Mouse (Mus musculus): Measurements from ENCODE around the gene Map2k5. TPM values are rescaled to one million over a fixed set of nuclear protein-coding genes. Genes with fewer than 3 reads are reported as not detected.

Gene Map2k5
- polyA plus RNA-seq, 1 experiment from 2014 or later: 20.6 TPM

- H3K4me3 ChIP-seq (replicated peaks; ENCODE audit: low read length): peak overlapping the region; percentile 7; the same call in 1 of the 2 replicates
- H3K27me3 ChIP-seq (ENCODE audit: control insufficient read depth, insufficient read depth, low read length): peaks cover 100% of the 10 kb centered on the region
- H3K27ac ChIP-seq (ENCODE audit: low read length): no peak overlapping the region
- H3K36me3 ChIP-seq (ENCODE audit: control insufficient read depth, insufficient read depth, low read length): no peaks in the 10 kb centered on the region
- ATAC-seq (ENCODE audit: insufficient read depth, low FRiP score): no peak
- H3K9ac ChIP-seq (ENCODE audit: low read length): no peak overlapping the region; the same call in 1 of the 2 replicates
- H3K4me2 ChIP-seq (ENCODE audit: low read depth, low read length): peak overlapping the region; percentile 10; the same call in 1 of the 2 replicates
- under 1% methylated on average over 80 of the region's 80 CpGs for WGBS
- H3K4me1 ChIP-seq (ENCODE audit: control insufficient read depth, insufficient read depth, low read length): peaks cover 17% of the 10 kb centered on the region; the same call in 1 of the 2 replicates
- no peaks in the 10 kb centered on the region for H3K9me3 ChIP-seq (replicated peaks; ENCODE audit: control insufficient read depth, low read length)
These were observed 233.0 kb downstream of the Map2k5 start for GRCm38 (mm10) chr9:63144502-63145248.

GRCm38 (mm10) chr9:63143641-63144501 lies 233.8 kb downstream of the Map2k5 start:
- 2% methylated on average over 47 of the region's 47 CpGs for WGBS

GRCm38 (mm10) chr9:63143227-63143626 lies 234.5 kb downstream of the Map2k5 start:
- H3K36me3 ChIP-seq (ENCODE audit: control insufficient read depth, insufficient read depth, low read length): no peaks in the 10 kb centered on the region
- peaks cover 18% of the 10 kb centered on the region; the same call in 1 of the 2 replicates for H3K4me1 ChIP-seq (ENCODE audit: control insufficient read depth, insufficient read depth, low read length)
- H3K4me3 ChIP-seq (replicated peaks; ENCODE audit: low read length): no peak overlapping the region
- no peak overlapping the region for H3K4me2 ChIP-seq (ENCODE audit: low read depth, low read length)
- H3K27ac ChIP-seq (ENCODE audit: low read length): no peak overlapping the region
- WGBS: 1% methylated on average over 25 of the region's 25 CpGs
- no peak overlapping the region for H3K9ac ChIP-seq (ENCODE audit: low read length)
- H3K9me3 ChIP-seq (replicated peaks; ENCODE audit: control insufficient read depth, low read length): no peaks in the 10 kb centered on the region
- no peak for ATAC-seq (ENCODE audit: insufficient read depth, low FRiP score)
- H3K27me3 ChIP-seq (ENCODE audit: control insufficient read depth, insufficient read depth, low read length): peaks cover 100% of the 10 kb centered on the region

More at GRCm38 (mm10) chr9:63143641-63144501, 233.8 kb downstream of the Map2k5 start:
- no peak for ATAC-seq (ENCODE audit: insufficient read depth, low FRiP score)
- H3K27me3 ChIP-seq (ENCODE audit: control insufficient read depth, insufficient read depth, low read length): peaks cover 100% of the 10 kb centered on the region
- no peak overlapping the region for H3K27ac ChIP-seq (ENCODE audit: low read length)
- no peak overlapping the region; the same call in 1 of the 2 replicates for H3K9ac ChIP-seq (ENCODE audit: low read length)
- H3K4me3 ChIP-seq (replicated peaks; ENCODE audit: low read length): peak overlapping the region; percentile 21; the same call in 1 of the 2 replicates
- peaks cover 14% of the 10 kb centered on the region; the same call in 1 of the 2 replicates for H3K4me1 ChIP-seq (ENCODE audit: control insufficient read depth, insufficient read depth, low read length)
- no peak overlapping the region for H3K4me2 ChIP-seq (ENCODE audit: low read depth, low read length)
- no peaks in the 10 kb centered on the region for H3K9me3 ChIP-seq (replicated peaks; ENCODE audit: control insufficient read depth, low read length)
- H3K36me3 ChIP-seq (ENCODE audit: control insufficient read depth, insufficient read depth, low read length): no peaks in the 10 kb centered on the region

DNA sequence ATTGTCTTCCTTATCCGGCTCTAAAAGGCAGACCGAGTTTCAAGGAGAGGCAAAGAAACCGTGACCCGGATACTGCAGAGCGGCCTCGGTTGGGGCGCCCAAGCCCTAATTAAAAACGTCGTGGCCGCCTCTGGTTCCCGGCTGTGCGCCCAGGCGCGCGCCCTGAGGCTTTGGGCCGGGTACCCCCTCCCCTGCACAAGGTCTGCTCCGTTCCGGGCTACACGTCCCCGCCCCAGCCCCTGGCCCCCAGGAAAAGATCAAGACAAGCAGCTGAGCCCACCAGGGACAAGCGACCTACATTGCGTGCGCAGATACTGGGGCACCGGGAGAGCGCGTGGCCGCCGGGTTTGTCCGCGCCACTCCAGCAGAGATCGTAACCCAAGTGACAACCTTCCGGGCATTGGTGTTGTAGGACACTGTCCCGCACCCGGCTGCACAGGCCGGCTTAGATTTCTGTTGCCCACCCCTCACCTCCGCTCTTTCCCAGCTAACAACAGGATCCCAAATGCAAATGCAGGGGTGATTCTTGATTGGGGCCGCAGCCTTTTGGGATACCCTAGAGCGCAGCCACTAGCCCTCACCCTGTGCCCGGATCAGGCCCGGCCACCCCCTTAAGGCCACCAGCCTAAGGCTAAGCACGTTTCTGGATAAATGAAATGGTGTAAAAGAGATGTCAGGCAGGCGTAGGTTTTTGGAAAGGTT lies 235.2 kb downstream of the Map2k5 start:
- no peak for ATAC-seq (ENCODE audit: insufficient read depth, low FRiP score)
- H3K4me2 ChIP-seq (ENCODE audit: low read depth, low read length): no peak overlapping the region
- WGBS: 1% methylated on average over 42 of the region's 42 CpGs
- peaks cover 18% of the 10 kb centered on the region; the same call in 1 of the 2 replicates for H3K4me1 ChIP-seq (ENCODE audit: control insufficient read depth, insufficient read depth, low read length)
- no peaks in the 10 kb centered on the region for H3K36me3 ChIP-seq (ENCODE audit: control insufficient read depth, insufficient read depth, low read length)
- H3K27ac ChIP-seq (ENCODE audit: low read length): no peak overlapping the region
- no peak overlapping the region for H3K4me3 ChIP-seq (replicated peaks; ENCODE audit: low read length)
- no peaks in the 10 kb centered on the region for H3K9me3 ChIP-seq (replicated peaks; ENCODE audit: control insufficient read depth, low read length)
- peaks cover 100% of the 10 kb centered on the region for H3K27me3 ChIP-seq (ENCODE audit: control insufficient read depth, insufficient read depth, low read length)
- no peak overlapping the region for H3K9ac ChIP-seq (ENCODE audit: low read length)

DNA sequence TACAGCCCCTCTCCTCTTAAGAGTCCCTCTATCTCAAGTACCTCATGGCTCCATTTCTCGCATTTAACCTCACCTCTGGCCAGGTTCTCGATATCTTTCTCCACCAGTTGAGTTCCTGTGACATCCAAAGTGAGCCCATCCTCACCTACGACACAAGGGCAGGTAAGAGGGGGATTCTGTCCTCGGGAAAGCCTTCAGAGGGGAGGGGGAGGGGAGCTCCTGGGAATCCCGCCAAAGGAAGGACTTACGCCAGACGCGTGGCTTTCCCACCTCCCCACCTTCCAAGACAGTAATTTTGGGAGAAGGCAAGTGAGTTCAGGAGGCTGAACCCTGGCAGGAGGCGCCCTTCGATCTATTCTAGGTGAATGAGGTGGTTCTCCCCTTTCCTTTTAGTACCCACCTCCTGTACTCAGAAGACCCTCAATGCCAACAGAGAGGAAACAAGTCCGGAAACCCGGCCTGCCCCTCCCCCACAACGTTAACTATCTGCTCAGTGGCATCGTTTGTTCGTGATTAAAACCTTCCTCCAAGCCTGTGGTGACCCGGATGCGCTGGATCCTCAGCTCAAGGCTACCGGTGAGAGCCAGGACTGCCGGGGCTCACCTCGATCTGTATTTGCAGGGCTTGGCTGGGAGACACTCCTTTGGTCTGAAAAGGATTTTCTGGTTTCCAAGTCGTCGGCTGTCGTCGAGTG lies 235.9 kb downstream of the Map2k5 start:
- H3K4me2 ChIP-seq (ENCODE audit: low read depth, low read length): no peak overlapping the region
- H3K36me3 ChIP-seq (ENCODE audit: control insufficient read depth, insufficient read depth, low read length): no peaks in the 10 kb centered on the region
- H3K9me3 ChIP-seq (replicated peaks; ENCODE audit: control insufficient read depth, low read length): no peaks in the 10 kb centered on the region
- no peak overlapping the region for H3K4me3 ChIP-seq (replicated peaks; ENCODE audit: low read length)
- H3K27me3 ChIP-seq (ENCODE audit: control insufficient read depth, insufficient read depth, low read length): peaks cover 100% of the 10 kb centered on the region
- 1% methylated on average over 24 of the region's 24 CpGs for WGBS
- no peak overlapping the region for H3K9ac ChIP-seq (ENCODE audit: low read length)
- peaks cover 16% of the 10 kb centered on the region; the same call in 1 of the 2 replicates for H3K4me1 ChIP-seq (ENCODE audit: control insufficient read depth, insufficient read depth, low read length)
- ATAC-seq (ENCODE audit: insufficient read depth, low FRiP score): no peak
- H3K27ac ChIP-seq (ENCODE audit: low read length): no peak overlapping the region

- no peaks in the 10 kb centered on the region for H3K9me3 ChIP-seq (replicated peaks; ENCODE audit: control insufficient read depth, low read length)
- H3K27me3 ChIP-seq (ENCODE audit: control insufficient read depth, insufficient read depth, low read length): peaks cover 98% of the 10 kb centered on the region
- no peak overlapping the region for H3K9ac ChIP-seq (ENCODE audit: low read length)
- peaks cover 8% of the 10 kb centered on the region; the same call in 1 of the 2 replicates for H3K4me1 ChIP-seq (ENCODE audit: control insufficient read depth, insufficient read depth, low read length)
- no peak overlapping the region for H3K27ac ChIP-seq (ENCODE audit: low read length)
- H3K4me2 ChIP-seq (ENCODE audit: low read depth, low read length): no peak overlapping the region
- H3K36me3 ChIP-seq (ENCODE audit: control insufficient read depth, insufficient read depth, low read length): no peaks in the 10 kb centered on the region
- 1% methylated on average over 9 of the region's 9 CpGs for WGBS
- ATAC-seq (ENCODE audit: insufficient read depth, low FRiP score): no peak
- H3K4me3 ChIP-seq (replicated peaks; ENCODE audit: low read length): no peak overlapping the region
These were observed 237.5 kb downstream of the Map2k5 start for GRCm38 (mm10) chr9:63140211-63140610.

DNA sequence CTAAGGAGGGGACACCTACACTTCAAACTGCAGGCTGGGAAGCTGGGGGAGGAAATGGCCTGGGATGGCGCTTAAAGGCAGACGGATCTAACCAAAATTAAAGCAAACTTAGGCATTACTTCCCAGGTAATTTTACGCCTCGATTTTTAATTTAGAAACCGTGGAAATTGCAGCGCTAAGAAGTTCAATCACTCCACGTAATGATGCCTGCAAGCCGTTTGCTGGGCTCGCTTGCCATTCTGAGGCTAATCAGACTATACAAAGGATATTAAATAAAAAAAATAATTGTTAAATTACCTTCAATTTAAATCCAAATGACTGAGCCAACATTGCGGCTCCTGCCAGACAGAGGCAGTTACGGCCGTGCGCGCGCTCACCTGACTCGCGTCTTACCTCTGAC lies 238.0 kb downstream of the Map2k5 start:
- Histone ChIP-seq H3K27me3 (ENCODE audit: control insufficient read depth, insufficient read depth, low read length) (peaks cover 98% of the 10 kb centered on the region), H3K36me3 (ENCODE audit: control insufficient read depth, insufficient read depth, low read length) (no peaks in the 10 kb centered on the region), H3K27ac (ENCODE audit: low read length) (no peak overlapping the region), H3K9me3 (replicated peaks; ENCODE audit: control insufficient read depth, low read length) (no peaks in the 10 kb centered on the region), H3K4me3 (replicated peaks; ENCODE audit: low read length) (no peak overlapping the region), H3K4me1 (ENCODE audit: control insufficient read depth, insufficient read depth, low read length) (peaks cover 8% of the 10 kb centered on the region; the same call in 1 of the 2 replicates), H3K9ac (ENCODE audit: low read length) (no peak overlapping the region), H3K4me2 (ENCODE audit: low read depth, low read length) (no peak overlapping the region)
- no peak for ATAC-seq (ENCODE audit: insufficient read depth, low FRiP score)
- WGBS: 4% methylated on average over 17 of the region's 17 CpGs

- peak; percentile 47; the same call in 1 of the 2 replicates for ATAC-seq (ENCODE audit: insufficient read depth, low FRiP score)
- Histone ChIP-seq H3K9ac (ENCODE audit: low read length) (no peak overlapping the region), H3K36me3 (ENCODE audit: control insufficient read depth, insufficient read depth, low read length) (no peaks in the 10 kb centered on the region), H3K4me1 (ENCODE audit: control insufficient read depth, insufficient read depth, low read length) (peaks cover 7% of the 10 kb centered on the region; the same call in 1 of the 2 replicates), H3K4me2 (ENCODE audit: low read depth, low read length) (peak overlapping the region; percentile 35), H3K27ac (ENCODE audit: low read length) (no peak overlapping the region), H3K27me3 (ENCODE audit: control insufficient read depth, insufficient read depth, low read length) (peaks cover 93% of the 10 kb centered on the region), H3K9me3 (replicated peaks; ENCODE audit: control insufficient read depth, low read length) (no peaks in the 10 kb centered on the region), H3K4me3 (replicated peaks; ENCODE audit: low read length) (peak overlapping the region; percentile 17; the same call in 1 of the 2 replicates)
- WGBS: under 1% methylated on average over 31 of the region's 31 CpGs
These were observed 239.2 kb downstream of the Map2k5 start for GRCm38 (mm10) chr9:63138481-63138967.

Data from stomach, embryonic 16.5 days (tissue).